Mouse (Mus musculus) c-Kit-positive CD71-negative TER-119-negative erythroid progenitor cells, embryonic 14.5 days (primary cell): ENCODE results near the gene Baat.
"Not testable (repeated sequence)": the region's sequence is repeated elsewhere in the genome, so short reads cannot be mapped to it uniquely, and the experiment has no call there.

Experiments
- DNase-seq: peaks from one replicate; pipeline ENCODE4 v3.0.0-alpha.2; 2013; ENCODE audit warnings: low read depth

The Baat gene

DNA sequence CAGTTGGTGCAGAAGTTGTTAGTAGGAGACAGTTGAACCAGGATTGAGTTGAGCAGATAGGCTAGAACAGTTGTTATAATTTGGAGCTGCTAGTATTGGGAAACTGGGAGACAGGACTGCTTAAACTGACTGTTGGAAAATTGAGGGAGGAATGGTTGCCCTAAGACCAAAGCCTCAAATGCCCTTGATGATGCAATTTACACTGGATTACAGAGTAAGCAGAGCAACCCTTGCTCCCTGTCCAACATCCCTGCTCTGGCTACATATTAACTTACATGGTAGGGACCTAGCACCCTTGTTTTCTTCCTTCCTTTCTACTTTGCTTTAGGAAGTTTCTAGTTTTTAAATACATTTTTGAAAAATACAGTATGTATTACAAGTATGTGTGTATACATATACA is 20.9 kb downstream of the Baat start:
- DNase-seq: no peak

DNA sequence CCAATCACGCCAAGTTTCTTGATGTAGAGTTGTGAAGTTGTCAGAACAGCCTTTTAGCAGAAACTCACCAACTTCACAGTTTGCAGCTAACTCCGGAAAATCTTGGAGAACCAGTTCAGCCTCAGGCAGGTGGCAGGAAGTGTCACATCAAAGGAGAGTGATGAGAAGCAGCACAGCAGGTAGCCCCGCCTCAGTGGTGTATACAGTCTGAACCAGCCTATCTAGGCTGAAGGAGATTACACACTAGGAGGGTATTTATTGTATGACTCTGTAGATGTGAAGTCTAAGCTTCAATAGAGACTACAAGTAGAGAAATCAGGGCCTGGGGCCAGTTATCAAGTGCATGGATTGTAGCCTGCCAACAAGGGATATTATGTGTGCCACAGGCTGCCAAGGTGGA is 25.5 kb downstream of the Baat start:
- no peak for DNase-seq

DNA sequence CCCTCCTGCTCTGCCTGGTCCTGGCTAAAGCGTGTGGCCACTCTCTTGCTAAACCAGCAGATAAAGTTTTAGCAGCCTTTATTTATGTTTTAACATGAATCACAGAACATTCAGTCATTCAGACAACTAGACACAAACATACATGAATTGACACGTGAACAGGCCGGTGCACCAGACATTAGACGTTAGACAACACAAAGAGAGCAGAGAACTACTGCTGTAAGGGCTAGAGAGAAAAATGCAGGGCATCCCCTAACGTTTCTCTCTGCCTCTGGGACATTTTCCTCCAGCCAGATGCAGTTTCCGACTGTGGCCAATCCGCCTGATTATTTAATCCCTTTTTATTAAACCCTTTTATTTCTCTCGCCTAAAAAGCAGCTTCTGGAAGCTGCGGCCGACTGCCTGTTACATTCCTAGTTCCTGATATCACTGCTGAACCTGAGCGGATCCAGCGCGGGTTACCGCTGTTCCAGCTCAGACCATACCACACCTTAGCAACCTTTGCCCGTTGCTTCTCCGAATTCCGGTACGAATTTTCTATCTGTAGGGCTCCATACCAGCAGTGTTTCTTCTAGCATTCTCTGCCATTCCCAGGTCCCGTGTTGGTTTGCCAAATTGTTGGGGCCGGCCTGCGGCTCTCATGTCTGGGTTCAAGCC is 26.1 kb downstream of the Baat start:
- no peak for DNase-seq

DNA sequence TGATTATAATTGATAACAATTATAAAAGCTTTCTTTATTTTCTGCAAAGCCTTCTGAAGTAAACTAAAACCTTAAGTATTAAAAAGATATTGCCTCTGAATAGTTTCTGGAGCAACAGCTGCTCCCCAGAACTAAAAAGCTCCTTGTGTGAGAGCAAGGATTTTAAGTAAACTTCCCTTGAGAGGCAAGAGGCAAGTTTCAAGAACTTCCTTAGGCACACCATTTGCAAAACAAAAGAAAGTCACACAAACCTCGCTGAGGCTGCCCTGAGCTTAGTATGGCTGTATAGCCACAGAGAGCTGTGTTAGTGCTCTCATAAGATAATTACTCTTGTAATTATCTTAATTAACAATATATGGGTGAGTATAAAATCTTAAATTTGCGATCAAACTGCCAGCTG is 27.3 kb downstream of the Baat start:
- not testable (repeated sequence) for DNase-seq

DNA sequence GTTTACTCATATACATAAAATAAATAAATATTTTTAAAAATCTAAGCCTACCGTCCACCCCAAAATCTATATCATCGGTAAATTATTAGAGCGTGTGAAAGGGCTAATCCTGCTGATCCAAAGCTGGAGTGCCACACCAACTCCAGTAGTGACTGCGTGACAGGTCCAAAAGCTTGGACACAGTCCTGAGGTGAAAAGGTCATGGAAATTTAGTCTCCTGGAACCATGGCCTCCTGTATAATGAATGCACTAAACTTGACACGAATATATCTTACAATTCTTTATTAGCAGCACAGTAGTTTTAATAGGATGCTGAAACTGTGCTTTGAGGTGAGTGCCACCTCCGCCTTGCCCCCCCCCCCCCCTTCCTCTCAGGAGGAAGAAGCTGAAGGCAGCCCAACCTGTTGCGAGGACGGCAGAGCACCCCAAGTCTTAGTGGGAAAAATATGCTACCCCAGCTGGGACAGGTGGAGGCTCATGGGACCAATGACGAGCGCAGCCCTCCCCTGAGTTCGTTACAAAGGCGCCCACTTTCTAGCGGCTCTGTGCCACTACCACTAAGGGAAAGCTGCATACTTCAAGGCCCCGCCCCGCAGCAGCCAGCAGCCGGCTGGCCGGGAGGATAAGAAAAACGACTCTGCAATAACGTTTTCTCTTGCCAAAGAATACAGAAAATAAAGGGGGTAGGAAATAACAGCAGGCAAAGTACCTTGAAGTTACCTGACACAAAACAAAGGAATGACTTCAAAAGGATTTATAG is 28.1 kb downstream of the Baat start:
- DNase-seq: peak; percentile 23

DNA sequence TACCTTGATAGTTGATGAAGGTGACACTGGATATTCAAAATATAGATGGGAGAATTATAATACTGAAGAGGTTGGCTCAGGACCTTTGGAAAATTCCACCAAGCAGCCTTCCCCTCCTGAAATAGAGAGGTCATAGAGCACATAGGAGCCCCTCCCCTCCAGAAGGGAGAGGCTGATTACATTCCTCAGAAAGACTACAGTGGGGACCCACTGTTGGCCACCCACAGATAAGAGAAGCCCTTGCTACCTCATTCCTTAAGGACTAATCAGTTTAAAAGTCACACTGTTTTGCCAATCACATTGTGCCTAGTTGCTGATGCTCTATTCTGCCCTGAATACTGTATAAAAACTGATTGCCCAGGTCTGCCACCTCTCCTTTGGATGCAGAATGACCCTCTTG is 31.8 kb downstream of the Baat start:
- no peak for DNase-seq

DNA sequence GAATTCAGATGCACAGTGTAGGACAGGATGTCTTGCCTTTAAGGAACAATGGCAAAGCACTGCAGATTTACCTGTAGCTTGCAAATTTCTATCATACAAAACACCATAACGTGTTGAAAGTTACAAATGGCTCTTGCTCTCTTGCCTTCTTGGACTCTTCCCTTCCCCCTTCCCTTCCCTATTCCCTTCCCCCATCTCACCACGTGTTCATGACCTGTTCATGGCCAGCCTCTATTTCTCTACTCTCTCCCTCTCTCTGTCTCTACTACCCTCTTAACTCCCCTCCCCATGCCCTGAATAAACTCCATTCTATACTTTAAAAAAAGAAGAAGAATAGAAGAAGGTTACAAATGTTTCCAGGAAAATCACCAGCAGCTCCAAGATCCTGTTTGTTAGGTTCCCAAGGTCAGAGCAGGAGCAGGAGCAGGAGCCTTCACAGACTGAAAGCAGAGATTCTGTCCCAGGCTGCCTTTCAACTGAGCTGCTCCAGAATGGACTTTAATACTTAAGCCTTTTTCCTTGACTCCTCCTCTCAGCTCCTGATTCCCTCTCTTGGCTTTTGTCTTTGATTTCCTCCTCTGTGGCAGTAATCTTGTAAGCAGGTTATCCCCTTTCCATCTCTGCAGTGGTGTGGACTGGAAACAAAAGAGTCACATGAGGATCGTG is 32.8 kb downstream of the Baat start, which contains the start of gene Acnat1:
Acnat1 (minus strand) TSS at position 478 of the 666 bp plus-strand sequence.
- DNase-seq: no peak

DNA sequence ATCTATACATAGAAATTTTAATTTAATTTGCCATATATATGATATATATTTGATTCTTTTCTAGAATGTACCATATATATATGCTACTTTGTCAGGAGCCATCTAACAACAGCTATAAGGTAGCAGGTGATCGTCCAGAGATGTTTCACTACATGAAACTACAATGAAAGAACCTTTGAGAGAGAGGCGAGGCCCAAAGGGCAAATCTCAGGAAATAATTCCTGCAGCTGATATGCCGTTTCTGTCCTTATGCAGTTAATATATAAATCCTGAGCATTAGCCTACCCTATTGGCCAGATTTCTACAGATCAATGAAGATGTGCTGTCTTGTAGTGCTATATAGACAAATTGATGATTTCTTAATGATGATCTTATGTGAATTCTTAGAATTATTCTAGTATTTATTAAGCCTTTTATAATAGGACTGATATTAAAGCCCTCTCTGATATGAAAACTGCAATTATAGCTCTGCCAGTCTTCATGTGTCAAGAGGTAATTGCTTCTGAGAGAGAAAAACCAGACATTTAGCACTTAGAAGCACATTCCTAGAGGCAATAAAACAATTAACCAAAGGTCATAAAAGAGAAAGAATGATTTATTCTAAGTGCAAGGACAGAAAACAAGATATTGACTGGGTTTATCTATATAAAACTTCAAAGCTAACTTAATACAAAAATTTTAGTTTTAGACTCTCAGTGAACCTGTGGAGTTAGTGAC is 36.8 kb downstream of the Baat start:
- no peak for DNase-seq

DNA sequence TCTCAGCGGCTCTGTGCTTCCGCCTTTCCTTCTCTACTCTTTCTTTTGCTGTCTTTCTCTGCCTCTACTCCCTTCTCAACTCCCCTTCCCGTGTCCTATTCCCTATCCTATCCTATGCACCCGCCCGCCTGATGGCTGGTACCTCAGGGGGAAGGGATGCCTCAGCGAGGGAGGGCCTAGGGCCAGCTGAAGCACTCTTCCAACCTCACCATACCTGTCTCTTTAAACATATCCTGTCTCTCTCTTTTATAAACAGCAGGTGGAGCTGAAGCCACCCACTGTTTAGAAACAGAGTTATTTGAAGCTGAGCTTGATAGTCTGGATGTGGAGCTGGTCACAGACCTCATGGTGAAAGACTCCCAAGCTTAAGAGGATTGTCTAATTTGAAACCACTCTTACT is 39.0 kb downstream of the Baat start:
- no peak for DNase-seq

DNA sequence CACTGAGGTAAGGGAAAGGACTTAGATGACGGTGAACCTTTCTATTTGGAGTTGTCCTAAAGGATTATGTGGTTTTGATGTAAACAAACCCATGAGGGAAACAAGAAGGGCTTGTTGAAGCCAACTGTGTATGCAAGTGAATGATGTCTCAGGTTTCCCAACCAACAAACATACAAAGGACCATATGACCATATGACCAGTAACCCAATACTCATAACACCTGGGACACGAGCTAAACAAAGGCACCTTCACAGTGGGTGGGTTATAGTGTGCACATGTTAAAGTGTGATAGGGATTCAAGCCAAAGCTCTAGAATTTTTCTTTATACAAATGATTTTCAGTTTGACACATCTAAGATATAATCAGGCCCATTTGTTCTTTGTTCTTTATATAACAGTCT is 50.2 kb downstream of the Baat start:
- no peak for DNase-seq

DNA sequence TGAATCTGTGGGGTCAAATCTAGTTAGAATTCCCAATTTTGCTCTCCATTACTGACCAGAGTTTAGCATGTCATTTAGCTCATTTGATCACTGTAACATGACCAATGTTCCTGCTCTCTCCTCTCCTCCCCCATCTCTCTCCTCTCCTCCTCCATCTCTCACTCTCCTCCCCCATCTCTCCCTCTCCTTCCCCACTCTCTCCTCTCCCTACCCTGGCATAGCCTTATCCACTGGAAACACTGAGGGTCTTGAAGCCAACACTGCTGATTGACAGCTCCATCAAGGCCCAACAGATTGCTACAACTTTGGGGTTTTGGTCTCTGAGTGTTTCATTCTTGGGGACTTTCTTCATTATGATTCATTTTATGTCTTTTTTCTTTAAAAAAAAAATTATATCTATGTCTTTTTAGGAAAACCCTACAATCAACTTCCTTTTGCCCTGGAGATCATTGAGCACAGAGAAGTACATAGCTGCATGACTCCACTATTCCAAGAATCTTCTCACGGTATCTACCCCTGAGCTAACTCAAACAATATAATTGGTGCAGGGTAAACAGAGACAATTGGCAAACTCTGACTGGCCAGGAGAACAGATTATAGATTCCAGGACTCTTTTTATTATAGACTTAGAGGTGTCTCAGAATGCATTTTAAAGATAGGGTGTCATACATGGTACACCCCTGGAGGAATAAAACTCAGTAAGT is 54.4 kb downstream of the Baat start:
- DNase-seq: no peak

DNA sequence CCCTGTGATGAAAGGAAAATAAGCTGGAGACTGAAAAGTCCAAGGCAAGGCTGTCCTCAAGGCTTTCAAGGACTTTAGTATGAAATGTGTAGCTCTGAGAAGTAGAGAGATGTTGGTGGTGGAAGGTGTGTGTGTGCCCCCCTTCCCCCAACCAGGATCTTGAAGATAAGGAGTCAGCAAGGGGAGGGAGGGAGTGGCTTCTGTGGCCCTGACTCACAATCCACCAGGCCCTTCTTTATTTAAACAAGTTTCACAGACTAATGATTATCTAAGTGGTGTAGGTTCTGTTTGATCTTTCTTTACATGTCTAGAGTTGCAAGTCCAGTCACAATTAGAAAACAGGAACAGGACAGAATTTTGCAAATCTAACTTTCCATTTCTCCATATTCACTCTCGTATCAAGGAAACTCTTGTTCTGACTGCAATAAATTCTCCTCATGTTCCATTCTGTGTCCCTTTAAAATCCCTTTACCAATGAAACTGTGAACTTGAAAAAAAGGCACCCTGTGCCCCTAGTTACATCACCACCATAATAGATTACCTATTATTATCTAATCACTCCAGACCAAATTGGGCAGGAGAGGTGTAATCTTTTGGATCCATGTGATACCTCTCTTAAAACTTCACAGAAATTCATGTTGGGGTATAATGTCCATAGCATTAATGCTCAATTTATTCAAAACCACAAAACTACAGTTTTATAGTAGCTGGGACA is 55.1 kb downstream of the Baat start:
- DNase-seq: not testable (repeated sequence)
